Mouse (Mus musculus) megakaryocyte, adult 5-6 weeks (primary cell): ENCODE results near the gene Prss8. TPM values are rescaled to one million over a fixed set of nuclear protein-coding genes. Genes with fewer than 3 reads are reported as not detected.

Source experiments
- ATAC-seq: 2 replicates; pipeline ENCODE4 v1.8.0; 2016; ENCODE audit warnings: mild to moderate bottlenecking, inconsistent platforms; ENCODE audit not compliant: poor library complexity, severe bottlenecking
- total RNA-seq, 2 experiments: library from RNA; stranded (forward) in 1 of 2; stranded (reverse) in 1 of 2; fragments of 153-499, 151-499 nt in 1 of 2; fragments of 221-1000, 200-1000 nt in 1 of 2; gene quantifications; 2 replicates each; pipeline versions ENCODE4 v1.2.3 to v1.2.4; 2015 to 2017

Prss8 gene
- total RNA-seq, 2 experiments from 2014 or later, result not detected

DNA sequence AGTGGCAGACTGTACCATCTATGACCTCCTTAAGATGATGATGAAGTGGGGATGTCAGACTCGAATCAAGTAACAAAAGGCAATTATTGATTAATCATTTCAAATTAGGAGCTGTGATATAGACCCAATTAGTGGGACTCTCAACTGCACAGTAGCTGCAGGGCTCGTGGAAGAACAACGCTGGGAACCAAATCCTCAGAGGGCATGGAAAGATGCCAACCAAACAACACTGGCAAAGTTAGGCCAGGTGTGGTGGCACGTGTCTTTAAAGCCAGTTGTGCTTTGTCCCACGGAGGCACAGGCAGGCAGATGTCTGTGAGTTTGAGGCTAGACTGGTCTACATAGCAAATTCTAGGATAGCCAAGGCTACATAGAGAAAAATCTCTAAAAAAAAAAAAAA is 732 bp upstream of the Prss8 start:
- ATAC-seq, result no peak

GRCm38 (mm10) chr7:127928596-127928995 is 1.3 kb downstream of the Prss8 start:
- ATAC-seq, result no peak

DNA sequence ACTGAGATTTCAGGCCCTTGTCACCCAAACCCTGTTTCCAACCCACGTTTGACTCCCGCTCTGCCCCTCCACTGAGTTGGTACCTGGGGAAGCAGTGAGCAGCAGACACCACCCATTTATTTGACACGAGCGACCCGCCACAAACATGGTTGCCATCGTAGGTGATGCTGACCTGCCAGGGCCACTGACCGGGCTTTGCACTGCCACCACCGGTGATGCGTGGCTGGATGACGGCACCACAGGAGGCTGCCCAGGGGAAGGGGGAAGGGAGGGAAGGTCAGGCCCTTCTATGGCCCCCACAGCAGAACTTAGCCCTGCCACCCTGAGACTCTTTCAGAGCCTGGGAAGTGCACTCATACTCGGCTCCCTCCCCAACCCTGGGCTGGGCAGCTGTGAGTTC is 2.2 kb downstream of the Prss8 start:
- ATAC-seq, result no peak

DNA sequence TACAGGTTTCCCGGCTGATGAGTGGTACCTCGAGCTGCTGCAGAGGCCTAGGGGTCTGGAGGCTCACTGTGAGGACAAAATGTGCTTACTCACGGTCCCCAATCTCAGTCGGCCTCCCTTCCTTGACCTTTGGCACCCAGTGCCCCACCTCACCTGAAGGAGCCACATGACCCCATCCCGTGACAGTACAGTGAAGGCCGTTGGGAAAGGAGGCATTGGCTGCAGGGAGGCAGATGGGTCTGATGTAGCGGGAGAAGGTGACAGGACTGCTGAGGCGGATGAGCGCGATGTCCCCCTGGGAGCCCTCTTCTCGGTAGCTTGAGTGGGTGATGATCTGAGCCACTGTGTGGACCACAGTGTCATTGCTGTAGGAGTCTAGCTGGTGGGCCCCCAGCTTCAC is 3.1 kb downstream of the Prss8 start:
- ATAC-seq, result no peak

DNA sequence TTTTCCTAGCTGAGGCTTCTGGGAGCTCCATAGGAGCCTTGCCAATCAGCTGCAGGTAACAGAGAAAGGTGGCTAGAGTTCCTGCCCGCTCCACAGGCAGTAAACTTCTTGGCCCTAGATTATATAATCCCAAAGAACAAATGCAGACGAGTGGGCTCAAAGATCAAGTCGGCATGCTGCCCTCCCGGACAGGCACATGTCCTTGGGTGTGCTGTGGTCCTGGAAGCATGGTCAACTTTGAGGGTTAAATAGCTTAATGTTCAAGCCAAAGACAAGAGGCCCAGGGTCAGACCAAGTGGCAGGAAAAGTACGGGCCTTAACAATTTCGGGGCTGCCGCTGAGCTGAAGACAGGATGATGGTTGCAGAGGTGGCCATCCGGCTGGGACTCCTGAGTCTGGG is 3.8 kb downstream of the Prss8 start:
- ATAC-seq, result no peak

DNA sequence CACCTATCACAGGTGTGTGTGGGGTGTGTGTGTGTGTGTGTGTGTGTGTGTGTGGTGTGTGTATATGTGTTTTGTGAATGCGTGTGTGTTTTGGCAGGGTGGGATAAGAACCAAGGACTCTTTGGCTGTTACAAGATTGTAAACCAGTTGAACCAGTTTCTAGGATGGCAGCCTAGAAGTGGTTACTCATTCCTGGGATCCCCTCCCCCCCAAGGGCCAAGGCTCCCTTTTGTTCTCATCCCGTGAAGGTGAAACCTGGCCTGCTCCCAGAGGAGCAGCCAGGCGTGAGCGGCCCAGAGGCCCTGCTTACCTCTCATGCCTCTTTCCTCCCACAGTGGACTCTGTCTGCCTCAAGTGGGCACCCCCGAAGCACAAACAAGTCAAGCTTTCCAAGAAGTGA is 4.7 kb downstream of the Prss8 start:
- no peak for ATAC-seq

- ATAC-seq, result no peak
These were observed 6.2 kb downstream of the Prss8 start for GRCm38 (mm10) chr7:127923714-127924113.

- peak; percentile 84 for ATAC-seq
These were observed 7.2 kb downstream of the Prss8 start for GRCm38 (mm10) chr7:127922451-127923275.

DNA sequence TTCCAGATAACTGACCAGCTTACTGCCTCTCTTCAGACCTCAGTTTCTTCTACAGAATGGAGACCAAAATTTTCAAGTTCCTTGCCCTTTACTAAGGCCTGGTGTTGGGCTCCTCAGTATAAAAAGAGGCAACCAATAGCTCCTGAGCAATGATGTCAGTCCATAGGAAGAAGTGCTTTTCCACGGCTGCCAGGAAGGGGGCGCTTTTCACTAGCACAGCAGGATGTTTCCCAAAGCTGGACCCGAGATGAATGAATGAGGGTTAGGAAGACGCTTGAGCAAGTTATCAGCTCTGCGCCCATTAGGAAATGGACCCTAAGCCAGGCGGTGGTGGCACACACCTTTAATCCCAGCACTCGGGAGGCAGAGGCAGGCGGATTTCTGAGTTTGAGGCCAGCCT is 8.4 kb downstream of the Prss8 start:
- ATAC-seq, result 0 out of 2 replicates have a peak, but pooled peaks have one; percentile 11

DNA sequence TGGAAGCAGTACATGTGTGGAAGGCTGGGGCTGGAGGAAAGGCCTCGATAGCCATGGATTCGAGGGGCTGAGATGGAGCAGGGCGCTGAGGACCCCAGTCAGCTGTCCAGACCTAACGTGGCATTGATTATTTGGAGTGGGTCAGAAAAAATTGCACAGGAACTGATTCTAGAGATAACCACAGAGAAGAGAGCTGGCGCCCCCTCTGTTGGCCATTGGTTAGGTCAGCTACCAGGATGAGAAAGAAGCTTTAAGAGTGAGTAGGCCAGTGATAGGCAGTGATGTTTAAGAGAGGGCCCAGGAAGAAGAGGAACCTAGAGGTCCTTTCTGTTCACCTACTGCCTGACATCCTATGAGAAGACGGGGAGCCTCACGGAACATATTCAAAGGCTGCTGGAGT is 10.6 kb downstream of the Prss8 start:
- no peak for ATAC-seq

DNA sequence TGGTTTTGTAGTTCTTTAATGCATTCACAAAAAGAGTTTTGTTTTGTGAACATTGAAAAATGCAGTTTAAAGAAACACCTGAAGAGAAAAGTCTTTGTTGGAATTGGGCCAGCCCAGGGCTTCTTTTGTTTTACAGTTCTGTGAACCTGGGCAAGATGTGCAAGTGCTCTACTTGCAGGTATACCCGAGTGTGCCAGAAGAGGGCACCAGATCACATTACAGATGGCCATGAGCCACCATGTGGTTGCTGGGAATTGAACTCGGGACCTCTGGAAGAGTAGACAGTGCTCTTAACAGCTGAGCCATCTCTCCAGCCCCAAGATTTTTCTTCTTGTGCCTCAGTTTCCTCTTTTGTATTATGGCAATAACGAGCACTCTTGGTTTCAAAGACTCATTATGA is 11.7 kb downstream of the Prss8 start:
- ATAC-seq, result 0 out of 2 replicates have a peak, but pooled peaks have one; percentile 23

DNA sequence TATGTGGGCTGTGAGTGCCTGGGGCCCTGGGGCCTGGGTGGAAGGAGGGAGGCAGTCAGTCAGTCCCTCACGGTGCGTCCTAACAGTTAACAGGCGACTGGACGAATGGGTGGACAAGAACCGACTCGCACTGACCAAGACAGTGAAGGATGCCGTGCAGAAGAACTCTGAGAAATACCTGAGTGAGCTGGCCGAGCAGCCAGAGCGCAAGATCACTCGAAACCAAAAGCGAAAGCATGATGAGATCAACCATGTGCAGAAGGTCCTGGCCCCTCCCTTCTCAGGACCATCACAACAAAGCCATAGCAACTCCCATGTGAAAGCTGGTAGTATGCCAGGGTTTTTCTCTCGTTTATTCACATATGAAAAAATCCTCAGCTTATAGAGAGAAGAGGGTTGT is 14.6 kb downstream of the Prss8 start:
- no peak for ATAC-seq

DNA sequence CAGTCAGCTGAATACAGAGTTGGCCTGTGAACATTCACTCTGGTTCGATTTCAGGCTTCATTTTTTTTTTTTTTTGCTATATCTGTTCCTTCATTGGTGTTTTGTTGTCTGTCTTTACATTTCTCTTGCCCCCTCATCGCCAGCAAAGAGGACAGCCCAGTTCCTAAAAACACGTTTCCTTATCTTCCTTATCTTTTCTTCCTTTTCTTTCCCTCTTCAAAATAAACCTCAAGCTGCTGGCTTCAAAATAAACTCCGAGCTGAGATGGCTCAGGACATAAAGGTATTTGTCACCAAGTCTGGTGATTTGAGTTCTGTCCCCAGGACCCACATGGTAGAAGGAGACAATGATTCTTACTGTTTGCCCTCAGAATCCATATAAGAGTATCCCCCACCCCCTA is 17.0 kb downstream of the Prss8 start:
- ATAC-seq, result no peak

GRCm38 (mm10) chr7:127912190-127912871 is 17.6 kb downstream of the Prss8 start, which contains the start of gene Kat8:
Kat8 (plus strand) TSS chr7:127912516.
- ATAC-seq, result peak; percentile 100

- ATAC-seq, result no peak
These were observed 21.2 kb downstream of the Prss8 start for GRCm38 (mm10) chr7:127908656-127909055.

- ATAC-seq, result no peak
These were observed 22.0 kb downstream of the Prss8 start for GRCm38 (mm10) chr7:127907939-127908338.

- peak; percentile 86 for ATAC-seq
These were observed 25.7 kb downstream of the Prss8 start, which contains the start of gene Bckdk for GRCm38 (mm10) chr7:127903971-127904796. Bckdk (plus strand) TSS chr7:127904082.

DNA sequence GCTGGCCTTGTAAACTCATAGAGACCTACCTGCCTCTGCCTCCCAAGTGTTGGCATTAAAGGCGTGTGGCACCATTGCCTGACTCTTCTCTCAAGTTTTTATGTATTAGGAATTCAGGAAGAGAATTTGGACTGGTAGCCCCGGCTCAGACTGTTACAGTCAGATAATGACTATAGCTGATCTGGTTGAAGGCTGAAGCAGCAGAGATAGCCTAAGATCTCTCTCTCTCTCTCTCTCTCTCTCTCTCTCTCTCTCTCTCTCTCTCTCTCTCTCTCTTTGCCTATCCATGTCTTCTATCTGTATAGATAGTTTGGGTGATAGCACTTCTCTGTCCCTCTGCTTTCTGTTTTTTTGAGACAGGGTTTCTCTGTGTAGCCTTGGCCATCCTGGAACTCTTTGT is 28.1 kb downstream of the Prss8 start:
- ATAC-seq, result no peak

DNA sequence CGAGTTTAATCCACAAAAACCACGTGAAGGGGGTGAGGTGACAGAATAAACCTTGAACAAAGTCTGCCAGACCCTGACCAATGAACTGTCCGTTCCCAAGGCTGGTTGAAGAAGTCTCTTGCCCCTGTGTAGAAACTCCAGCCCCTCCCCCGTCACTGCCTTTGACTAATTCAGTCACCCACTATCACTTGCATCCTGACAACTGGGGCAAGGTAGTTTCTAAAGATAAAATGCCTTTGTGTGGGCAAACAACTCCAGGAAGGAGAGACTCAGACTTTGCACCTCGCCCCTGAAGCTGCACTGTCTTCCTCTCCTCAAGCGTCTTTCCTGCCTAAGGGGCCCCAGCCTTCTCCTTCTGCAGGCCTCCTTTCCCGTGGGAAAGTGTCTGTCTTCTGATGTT is 29.9 kb downstream of the Prss8 start:
- no peak for ATAC-seq

- no peak for ATAC-seq
These were observed 31.5 kb downstream of the Prss8 start for GRCm38 (mm10) chr7:127898179-127898956.
